Mouse (Mus musculus): Measurements from ENCODE around the gene Ms4a6c. TPM values are rescaled to one million over a fixed set of nuclear protein-coding genes. Genes with fewer than 3 reads are reported as not detected.
"Not testable (repeated sequence)": the region's sequence is repeated elsewhere in the genome, so short reads cannot be mapped to it uniquely, and the experiment has no call there.

Gene Ms4a6c
- polyA plus RNA-seq, 1 experiment from 2014 or later, result 0.46 TPM

- H3K9me3 ChIP-seq (ENCODE audit: control insufficient read depth, low read length), result no peaks in the 10 kb centered on the region
Measured at GRCm38 (mm10) chr19:11492671-11493070, 23.5 kb downstream of the Ms4a6c start.

GRCm38 (mm10) chr19:11494519-11494918 is 25.4 kb downstream of the Ms4a6c start:
- no peaks in the 10 kb centered on the region for H3K27me3 ChIP-seq (ENCODE audit: control insufficient read depth, insufficient read depth, low read length)
- no peak overlapping the region for H3K27ac ChIP-seq (ENCODE audit: low read depth, low read length)
- H3K9ac ChIP-seq (replicated peaks; ENCODE audit: low read depth, low read length), result no peak overlapping the region
- 88% methylated on average over 3 of the region's 3 CpGs for whole genome bisulfite sequencing
- no peak for ATAC-seq (ENCODE audit: low read depth)
- no peak overlapping the region for H3K4me2 ChIP-seq (ENCODE audit: low read depth, low read length)
- H3K36me3 ChIP-seq (ENCODE audit: control insufficient read depth, insufficient read depth, low read length), result no peaks in the 10 kb centered on the region
- H3K4me3 ChIP-seq (ENCODE audit: low read depth, low read length), result no peak overlapping the region
- no peaks in the 10 kb centered on the region for H3K9me3 ChIP-seq (ENCODE audit: control insufficient read depth, low read length)
- H3K4me1 ChIP-seq (ENCODE audit: control insufficient read depth, insufficient read depth, low read length), result no peaks in the 10 kb centered on the region

More at GRCm38 (mm10) chr19:11492671-11493070, 23.5 kb downstream of the Ms4a6c start:
- 87% methylated on average over 1 of the region's 1 CpGs for WGBS
- Histone ChIP-seq H3K27ac (ENCODE audit: low read depth, low read length) (no peak overlapping the region), H3K27me3 (ENCODE audit: control insufficient read depth, insufficient read depth, low read length) (no peaks in the 10 kb centered on the region), H3K4me1 (ENCODE audit: control insufficient read depth, insufficient read depth, low read length) (no peaks in the 10 kb centered on the region), H3K9ac (replicated peaks; ENCODE audit: low read depth, low read length) (no peak overlapping the region), H3K4me3 (ENCODE audit: low read depth, low read length) (no peak overlapping the region), H3K4me2 (ENCODE audit: low read depth, low read length) (no peak overlapping the region), H3K36me3 (ENCODE audit: control insufficient read depth, insufficient read depth, low read length) (no peaks in the 10 kb centered on the region)
- no peak for ATAC-seq (ENCODE audit: low read depth)

DNA sequence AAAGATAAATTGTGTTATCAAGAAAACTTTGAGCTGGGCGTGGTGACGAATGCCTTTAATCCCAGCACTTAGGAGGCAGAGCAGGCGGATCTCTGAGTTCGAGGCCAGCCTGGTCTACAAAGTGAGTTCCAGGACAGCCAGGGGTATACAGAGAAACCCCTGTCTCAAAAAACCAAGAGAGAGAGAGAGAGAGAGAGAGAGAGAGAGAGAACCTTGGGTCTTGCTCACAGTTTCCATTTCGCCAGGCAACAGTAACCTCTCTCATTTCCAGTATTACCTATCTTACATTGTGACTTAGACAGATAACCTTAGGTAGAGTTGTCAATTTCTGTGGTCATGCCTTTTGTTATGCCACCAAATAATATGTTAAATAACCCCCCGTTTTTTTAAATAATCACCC is 27.2 kb downstream of the Ms4a6c start:
- Histone ChIP-seq H3K27ac (ENCODE audit: low read depth, low read length) (no peak overlapping the region), H3K4me1 (ENCODE audit: control insufficient read depth, insufficient read depth, low read length) (no peaks in the 10 kb centered on the region), H3K4me3 (ENCODE audit: low read depth, low read length) (no peak overlapping the region), H3K9me3 (ENCODE audit: control insufficient read depth, low read length) (no peaks in the 10 kb centered on the region), H3K36me3 (ENCODE audit: control insufficient read depth, insufficient read depth, low read length) (no peaks in the 10 kb centered on the region), H3K9ac (replicated peaks; ENCODE audit: low read depth, low read length) (no peak overlapping the region), H3K27me3 (ENCODE audit: control insufficient read depth, insufficient read depth, low read length) (no peaks in the 10 kb centered on the region), H3K4me2 (ENCODE audit: low read depth, low read length) (no peak overlapping the region)
- 84% methylated on average over 6 of the region's 6 CpGs for WGBS
- no peak for ATAC-seq (ENCODE audit: low read depth)

GRCm38 (mm10) chr19:11497300-11497699 is 28.1 kb downstream of the Ms4a6c start:
- H3K4me2 ChIP-seq (ENCODE audit: low read depth, low read length); H3K9me3 ChIP-seq (ENCODE audit: control insufficient read depth, low read length); H3K27me3 ChIP-seq (ENCODE audit: control insufficient read depth, insufficient read depth, low read length); ATAC-seq (ENCODE audit: low read depth); H3K27ac ChIP-seq (ENCODE audit: low read depth, low read length); H3K4me3 ChIP-seq (ENCODE audit: low read depth, low read length); H3K9ac ChIP-seq (replicated peaks; ENCODE audit: low read depth, low read length); H3K36me3 ChIP-seq (ENCODE audit: control insufficient read depth, insufficient read depth, low read length); H3K4me1 ChIP-seq (ENCODE audit: control insufficient read depth, insufficient read depth, low read length): not testable (repeated sequence)
- WGBS, result 87% methylated on average over 1 of the region's 1 CpGs

DNA sequence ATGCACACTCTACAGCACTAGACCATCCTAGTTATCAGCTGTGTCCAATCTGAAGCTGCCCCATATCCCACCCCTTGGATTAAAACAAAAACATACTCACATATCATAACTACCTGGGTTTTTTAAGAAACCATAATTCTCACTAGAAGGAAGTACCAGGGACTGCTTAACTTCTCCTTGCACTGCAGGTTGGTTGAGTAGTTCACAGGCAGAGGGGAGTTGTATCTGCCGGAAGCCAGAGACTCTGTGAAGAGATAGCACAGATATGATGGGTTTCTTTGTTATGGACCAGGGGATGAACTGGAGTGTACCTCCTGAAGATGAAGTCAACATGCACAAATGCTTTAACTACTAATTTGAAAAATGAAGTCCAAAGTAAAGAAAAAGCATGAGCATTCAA is 31.6 kb downstream of the Ms4a6c start:
- Histone ChIP-seq H3K27ac (ENCODE audit: low read depth, low read length) (no peak overlapping the region), H3K36me3 (ENCODE audit: control insufficient read depth, insufficient read depth, low read length) (no peaks in the 10 kb centered on the region), H3K4me2 (ENCODE audit: low read depth, low read length) (no peak overlapping the region), H3K4me3 (ENCODE audit: low read depth, low read length) (no peak overlapping the region), H3K27me3 (ENCODE audit: control insufficient read depth, insufficient read depth, low read length) (no peaks in the 10 kb centered on the region), H3K4me1 (ENCODE audit: control insufficient read depth, insufficient read depth, low read length) (no peaks in the 10 kb centered on the region), H3K9me3 (ENCODE audit: control insufficient read depth, low read length) (no peaks in the 10 kb centered on the region), H3K9ac (replicated peaks; ENCODE audit: low read depth, low read length) (no peak overlapping the region)
- 98% methylated on average over 1 of the region's 1 CpGs for WGBS
- no peak for ATAC-seq (ENCODE audit: low read depth)

- no peak for ATAC-seq (ENCODE audit: low read depth)
- Histone ChIP-seq H3K9ac (replicated peaks; ENCODE audit: low read depth, low read length) (no peak overlapping the region), H3K9me3 (ENCODE audit: control insufficient read depth, low read length) (no peaks in the 10 kb centered on the region), H3K4me3 (ENCODE audit: low read depth, low read length) (no peak overlapping the region), H3K27ac (ENCODE audit: low read depth, low read length) (no peak overlapping the region), H3K27me3 (ENCODE audit: control insufficient read depth, insufficient read depth, low read length) (no peaks in the 10 kb centered on the region), H3K4me2 (ENCODE audit: low read depth, low read length) (no peak overlapping the region), H3K4me1 (ENCODE audit: control insufficient read depth, insufficient read depth, low read length) (no peaks in the 10 kb centered on the region), H3K36me3 (ENCODE audit: control insufficient read depth, insufficient read depth, low read length) (no peaks in the 10 kb centered on the region)
- 93% methylated on average over 4 of the region's 4 CpGs for WGBS
Measured at GRCm38 (mm10) chr19:11501326-11501725, 32.2 kb downstream of the Ms4a6c start.

DNA sequence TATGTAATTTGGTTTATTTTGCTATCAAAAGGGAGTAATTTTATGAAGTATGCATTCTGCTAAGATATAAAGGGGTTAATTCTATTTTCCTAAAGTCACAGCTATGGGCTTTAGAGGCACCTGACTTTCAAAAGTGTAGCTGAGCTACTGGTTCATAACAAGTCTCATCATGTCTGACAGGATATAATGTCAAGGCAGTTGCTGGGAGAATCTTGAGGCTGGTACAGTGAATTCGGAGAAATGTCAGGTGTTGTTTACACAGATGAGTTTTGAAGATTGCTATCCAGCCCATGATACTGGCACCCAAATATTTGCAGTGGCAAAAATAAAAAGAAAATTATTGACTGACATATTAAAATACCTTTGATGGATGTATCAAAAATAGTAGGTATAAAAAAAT is 35.7 kb downstream of the Ms4a6c start:
- no peaks in the 10 kb centered on the region for H3K27me3 ChIP-seq (ENCODE audit: control insufficient read depth, insufficient read depth, low read length)
- 88% methylated on average over 1 of the region's 1 CpGs for WGBS
- no peak overlapping the region for H3K9ac ChIP-seq (replicated peaks; ENCODE audit: low read depth, low read length)
- H3K36me3 ChIP-seq (ENCODE audit: control insufficient read depth, insufficient read depth, low read length), result no peaks in the 10 kb centered on the region
- ATAC-seq (ENCODE audit: low read depth), result no peak
- H3K4me1 ChIP-seq (ENCODE audit: control insufficient read depth, insufficient read depth, low read length), result no peaks in the 10 kb centered on the region
- H3K27ac ChIP-seq (ENCODE audit: low read depth, low read length), result no peak overlapping the region
- no peak overlapping the region for H3K4me2 ChIP-seq (ENCODE audit: low read depth, low read length)
- H3K9me3 ChIP-seq (ENCODE audit: control insufficient read depth, low read length), result no peaks in the 10 kb centered on the region
- no peak overlapping the region for H3K4me3 ChIP-seq (ENCODE audit: low read depth, low read length)

DNA sequence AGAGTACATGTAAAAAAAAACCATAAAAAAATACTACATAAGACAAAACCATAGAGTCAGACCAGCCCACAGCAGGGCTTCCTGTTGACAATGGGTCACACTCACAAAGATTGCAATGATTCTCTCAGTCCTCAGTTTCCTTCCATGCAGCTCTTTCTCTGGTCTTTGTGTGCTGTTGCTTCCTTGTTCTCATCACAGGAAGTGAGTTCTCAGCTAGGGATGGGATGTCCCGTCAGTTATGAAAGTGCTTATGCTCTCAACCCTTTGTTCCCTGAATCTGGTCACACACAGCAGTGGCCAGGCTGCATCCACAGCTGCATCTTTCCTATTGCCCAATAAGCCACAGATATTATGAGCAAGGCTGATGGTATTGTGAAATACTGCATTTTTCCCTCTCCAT is 44.3 kb downstream of the Ms4a6c start:
- no peak for ATAC-seq (ENCODE audit: low read depth)
- Histone ChIP-seq H3K9ac (replicated peaks; ENCODE audit: low read depth, low read length) (no peak overlapping the region), H3K4me3 (ENCODE audit: low read depth, low read length) (no peak overlapping the region), H3K9me3 (ENCODE audit: control insufficient read depth, low read length) (no peaks in the 10 kb centered on the region), H3K27me3 (ENCODE audit: control insufficient read depth, insufficient read depth, low read length) (no peaks in the 10 kb centered on the region), H3K4me2 (ENCODE audit: low read depth, low read length) (no peak overlapping the region), H3K36me3 (ENCODE audit: control insufficient read depth, insufficient read depth, low read length) (no peaks in the 10 kb centered on the region), H3K27ac (ENCODE audit: low read depth, low read length) (no peak overlapping the region), H3K4me1 (ENCODE audit: control insufficient read depth, insufficient read depth, low read length) (no peaks in the 10 kb centered on the region)
- 81% methylated on average over 1 of the region's 1 CpGs for WGBS

DNA sequence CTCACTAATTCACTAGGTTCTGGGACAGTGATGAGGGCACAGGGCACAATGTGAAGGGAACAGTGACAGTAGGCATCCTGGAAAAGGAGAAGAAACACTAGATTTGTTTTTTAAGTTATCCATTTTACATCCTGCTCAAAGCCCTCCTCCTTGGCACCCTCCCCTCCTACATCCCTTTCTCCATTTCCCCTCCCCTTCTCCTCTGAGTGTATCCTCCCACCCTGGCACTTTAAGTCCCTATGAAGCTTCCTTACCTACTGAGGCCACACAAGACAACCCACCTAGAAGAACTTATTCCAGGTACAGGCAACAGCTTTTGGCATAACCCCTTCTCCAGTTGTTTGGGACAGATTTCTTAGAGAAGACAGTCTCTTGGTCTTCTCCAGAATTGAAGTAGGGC is 47.1 kb downstream of the Ms4a6c start, which contains the start of gene Ms4a6b:
Gene Ms4a6b (plus strand): TSS at position 267 of the 400 bp plus-strand sequence.
- H3K36me3 ChIP-seq (ENCODE audit: control insufficient read depth, insufficient read depth, low read length), result no peaks in the 10 kb centered on the region
- no peak within 1 kb of the TSS for H3K4me3 ChIP-seq (ENCODE audit: low read depth, low read length)
- H3K9me3 ChIP-seq (ENCODE audit: control insufficient read depth, low read length), result no peaks in the 10 kb centered on the region
- H3K9ac ChIP-seq (replicated peaks; ENCODE audit: low read depth, low read length), result no peak within 1 kb of the TSS
- H3K4me2 ChIP-seq (ENCODE audit: low read depth, low read length), result no peak within 1 kb of the TSS
- H3K27ac ChIP-seq (ENCODE audit: low read depth, low read length), result no peak within 1 kb of the TSS
- no peak for ATAC-seq (ENCODE audit: low read depth)
- no peaks in the 10 kb centered on the region for H3K4me1 ChIP-seq (ENCODE audit: control insufficient read depth, insufficient read depth, low read length)
- H3K27me3 ChIP-seq (ENCODE audit: control insufficient read depth, insufficient read depth, low read length), result no peaks in the 10 kb centered on the region

DNA sequence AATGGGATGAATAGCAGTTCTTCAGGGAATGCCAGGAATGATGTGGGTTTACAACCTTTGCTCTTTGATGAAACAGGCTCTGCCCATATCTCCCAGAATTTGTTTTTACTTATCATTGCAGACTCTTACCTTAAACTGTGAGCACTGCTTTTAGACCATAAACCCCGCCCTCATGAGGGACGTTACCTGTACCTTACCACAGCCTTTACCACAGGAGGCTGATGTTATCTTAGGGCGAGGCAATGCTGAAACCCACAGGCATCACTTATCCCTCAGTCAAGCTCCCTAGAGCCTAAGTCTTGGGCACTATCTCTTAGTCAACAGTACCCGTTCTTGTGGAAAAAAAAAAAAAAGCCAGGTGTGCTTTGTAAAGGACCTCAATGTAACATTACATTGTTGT is 47.7 kb downstream of the Ms4a6c start:
- H3K4me2 ChIP-seq (ENCODE audit: low read depth, low read length), result no peak overlapping the region
- no peaks in the 10 kb centered on the region for H3K36me3 ChIP-seq (ENCODE audit: control insufficient read depth, insufficient read depth, low read length)
- ATAC-seq (ENCODE audit: low read depth), result no peak
- no peaks in the 10 kb centered on the region for H3K4me1 ChIP-seq (ENCODE audit: control insufficient read depth, insufficient read depth, low read length)
- H3K4me3 ChIP-seq (ENCODE audit: low read depth, low read length), result no peak overlapping the region
- H3K9ac ChIP-seq (replicated peaks; ENCODE audit: low read depth, low read length), result no peak overlapping the region
- WGBS, result 75% methylated on average over 4 of the region's 4 CpGs
- H3K9me3 ChIP-seq (ENCODE audit: control insufficient read depth, low read length), result no peaks in the 10 kb centered on the region
- H3K27me3 ChIP-seq (ENCODE audit: control insufficient read depth, insufficient read depth, low read length), result no peaks in the 10 kb centered on the region
- H3K27ac ChIP-seq (ENCODE audit: low read depth, low read length), result no peak overlapping the region

All from neural tube, embryonic 14.5 days (tissue).